Mouse (Mus musculus) G1E (cell line): ENCODE results near the gene Spout1. TPM values are rescaled to one million over a fixed set of nuclear protein-coding genes. Genes with fewer than 3 reads are reported as not detected.
A peak's percentile ranks its signal among the peaks of the same experiment; 100 is the strongest.

Source experiments
- ATAC-seq: 2 replicates; pipeline ENCODE4 v1.8.0; 2016; ENCODE audit warnings: mild to moderate bottlenecking; ENCODE audit not compliant: insufficient number of reproducible peaks, poor library complexity, low FRiP score, severe bottlenecking; ENCODE audit errors: extremely low read depth
- DNase-seq: peaks from one replicate; pipeline ENCODE4 v3.0.0; 2012; ENCODE audit warnings: low spot score
- H3K27me3 ChIP-seq: 2 replicates; pipeline ENCODE4 v1.6.1; 2012; ENCODE audit warnings: mild to moderate bottlenecking, low read length, inconsistent platforms; ENCODE audit not compliant: insufficient read depth
- H3K36me3 ChIP-seq: replicated peaks from 2 replicates; pipeline ENCODE3; 2012; ENCODE audit warnings: mild to moderate bottlenecking, inconsistent platforms
- H3K4me1 ChIP-seq: 2 replicates; pipeline ENCODE4 v1.6.1; 2012; ENCODE audit warnings: low read depth, low read length, inconsistent platforms, mixed read lengths; ENCODE audit not compliant: insufficient read depth
- H3K4me3 ChIP-seq: 2 replicates; pipeline ENCODE4 v1.5.1; 2012; ENCODE audit warnings: low read depth, mild to moderate bottlenecking, inconsistent platforms, low read length, moderate library complexity, mixed read lengths
- H3K9me3 ChIP-seq: replicated peaks from 2 replicates; pipeline ENCODE4 v1.6.1; 2012; ENCODE audit warnings: inconsistent platforms
- CTCF ChIP-seq: IDR thresholded peaks from 2 replicates; pipeline ENCODE4 v1.5.1; 2012; ENCODE audit warnings: low read depth, low read length, inconsistent platforms, mixed read lengths
- GATA1 ChIP-seq: IDR thresholded peaks from 2 replicates; pipeline ENCODE4 v1.6.1; 2012; ENCODE audit warnings: borderline replicate concordance, low read length, inconsistent platforms, mixed read lengths
- GATA2 ChIP-seq: IDR thresholded peaks from 2 replicates; pipeline ENCODE4 v1.6.1; 2012; ENCODE audit warnings: low read depth, low read length, inconsistent platforms, borderline replicate concordance
- POLR2AphosphoS5 ChIP-seq: IDR thresholded peaks from 2 replicates; pipeline ENCODE4 v1.6.1; 2012; ENCODE audit warnings: low read depth, low read length, inconsistent platforms; ENCODE audit not compliant: insufficient replicate concordance
- TAL1 ChIP-seq: conservative IDR thresholded peaks from 2 replicates; pipeline ENCODE4 v1.6.1; 2012; ENCODE audit warnings: low read depth, low read length, inconsistent platforms, mixed read lengths
- polyA plus RNA-seq: library from polyadenylated mRNA; stranded (reverse); fragments of >175 nt; gene quantifications from 2 replicates; pipeline ENCODE4 v1.2.3, GENCODE M21; 2012
- total RNA-seq, 2 experiments: library from RNA; stranded (forward) in 1 of 2; stranded (reverse) in 1 of 2; fragments of 200-1000 nt in 1 of 2; fragments of >200 nt in 1 of 2; fragmentation: Nextera tagmentation in 1 of 2; gene quantifications; 2 replicates each; pipeline ENCODE4 v1.2.3; 2014 to 2017

Spout1 gene
- total and polyA plus RNA-seq, 3 experiments: 20.3 to 57.0 (median 24.6) TPM

DNA sequence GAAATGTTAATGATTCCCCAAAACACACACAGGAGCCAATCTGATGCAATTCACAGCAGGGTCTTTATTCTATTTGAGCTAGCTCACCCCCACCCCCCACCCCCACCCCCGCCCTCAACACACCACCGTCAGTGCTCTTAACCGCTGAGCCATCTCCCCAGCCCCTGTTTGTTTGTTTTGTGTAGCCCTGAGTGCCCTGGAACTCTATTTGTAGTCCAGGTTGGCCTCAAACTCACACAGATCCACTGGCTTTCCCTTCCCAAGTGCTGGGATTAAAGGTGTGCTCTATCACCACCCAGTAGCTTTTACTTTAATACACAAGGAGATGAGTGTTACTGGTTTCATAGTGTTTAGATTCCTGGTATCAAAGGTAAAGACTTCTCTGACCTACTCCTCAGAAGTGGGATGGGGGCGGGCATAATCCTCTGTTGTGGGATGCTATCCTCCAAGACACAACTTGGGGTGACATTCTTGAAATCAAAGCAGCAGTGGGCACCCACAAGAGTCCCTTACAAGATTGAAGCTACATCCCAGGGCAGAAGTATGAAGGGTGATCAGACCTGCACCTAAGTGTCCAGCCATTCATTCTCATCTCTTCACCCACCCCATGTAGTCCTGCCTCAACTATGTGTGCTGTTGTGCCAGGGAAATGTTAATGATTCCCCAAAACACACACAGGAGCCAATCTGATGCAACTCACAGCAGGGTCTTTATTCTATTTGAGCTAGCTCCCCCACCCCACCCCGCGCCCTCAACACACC is 33.3 kb upstream of the Spout1 start:
- ATAC-seq: no peak
- H3K27me3 ChIP-seq: peaks cover 13% of the 10 kb centered on the region

GRCm38 (mm10) chr2:30207886-30208285 is 29.6 kb upstream of the Spout1 start:
- no peak overlapping the region for H3K4me3 ChIP-seq
- TF ChIP-seq GATA2: no peak
- TF ChIP-seq TAL1: no peak
- no peak for TF ChIP-seq GATA1
- TF ChIP-seq POLR2AphosphoS5: no peak
- TF ChIP-seq CTCF: no peak
- peaks cover 13% of the 10 kb centered on the region for H3K27me3 ChIP-seq
- ATAC-seq: no peak
- H3K4me1 ChIP-seq: peaks cover 29% of the 10 kb centered on the region
- DNase-seq: no peak
- peaks cover 9% of the 10 kb centered on the region for H3K36me3 ChIP-seq
- no peaks in the 10 kb centered on the region for H3K9me3 ChIP-seq

More for the DNA sequence above, 33.3 kb upstream of the Spout1 start:
- TF ChIP-seq GATA1 (no peak), TAL1 (no peak), GATA2 (no peak), POLR2AphosphoS5 (no peak), CTCF (no peak)
- DNase-seq: no peak
- H3K4me1 ChIP-seq: peaks cover 9% of the 10 kb centered on the region
- H3K36me3 ChIP-seq: peaks cover 4% of the 10 kb centered on the region
- no peak overlapping the region for H3K4me3 ChIP-seq
- no peaks in the 10 kb centered on the region for H3K9me3 ChIP-seq

GRCm38 (mm10) chr2:30207401-30207800 is 29.1 kb upstream of the Spout1 start:
- TF ChIP-seq GATA2 (no peak), CTCF (no peak), POLR2AphosphoS5 (no peak), GATA1 (no peak)
- Histone ChIP-seq H3K27me3 (peaks cover 13% of the 10 kb centered on the region), H3K9me3 (no peaks in the 10 kb centered on the region), H3K4me1 (peaks cover 31% of the 10 kb centered on the region), H3K36me3 (peaks cover 11% of the 10 kb centered on the region), H3K4me3 (no peak overlapping the region)
- DNase-seq (no peak), ATAC-seq (no peak)

DNA sequence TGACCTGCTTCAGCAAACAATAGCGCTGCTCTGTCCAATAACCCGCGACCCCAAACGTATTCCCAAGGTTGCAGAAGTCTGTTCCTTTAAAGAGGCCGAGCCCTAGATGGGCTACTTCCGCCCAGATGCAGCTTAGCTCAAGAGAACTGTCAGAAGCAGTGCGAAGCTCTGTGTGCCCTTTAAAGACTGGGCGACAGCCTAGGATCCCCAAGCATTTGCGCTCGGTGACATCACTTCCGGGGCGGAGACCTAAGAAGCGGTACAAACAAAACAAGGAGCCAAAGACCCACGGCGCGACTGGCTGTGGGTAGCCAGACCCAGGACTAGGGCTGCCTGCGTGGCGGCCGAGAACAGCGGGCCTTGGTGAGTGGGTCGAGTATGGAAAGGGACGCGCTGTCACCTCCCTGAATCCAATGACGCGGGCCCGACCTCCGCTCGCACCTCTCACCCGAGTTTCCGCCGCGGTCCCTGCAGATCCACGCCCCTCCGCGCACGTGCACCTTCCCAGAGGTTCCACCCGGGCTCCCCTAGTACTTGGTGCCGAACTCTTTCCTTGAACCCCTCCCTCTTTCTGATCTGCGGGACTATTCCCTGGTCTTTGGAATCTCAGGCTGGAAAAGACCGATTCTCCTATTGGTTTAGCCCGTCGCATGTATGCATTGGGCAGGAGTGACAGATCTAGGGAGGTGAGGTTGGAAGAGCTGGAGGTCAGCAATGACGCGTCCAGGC is 27.5 kb upstream of the Spout1 start, which contains the start of gene Kyat1:
TSS of gene Kyat1 (minus strand) at position 219 of the 729 bp plus-strand sequence.
- Histone ChIP-seq H3K9me3 (no peaks in the 10 kb centered on the region), H3K27me3 (peaks cover 3% of the 10 kb centered on the region; the same call in 1 of the 2 replicates), H3K4me3 (peak within 1 kb of the TSS; percentile 92), H3K4me1 (peaks cover 31% of the 10 kb centered on the region), H3K36me3 (peaks cover 13% of the 10 kb centered on the region)
- TF ChIP-seq GATA1: no peak
- no peak for TF ChIP-seq CTCF
- TF ChIP-seq TAL1: no peak
- no peak for TF ChIP-seq GATA2
- no peak for TF ChIP-seq POLR2AphosphoS5
- ATAC-seq (peak; percentile 87), DNase-seq (peak; percentile 91)

- no peak for TF ChIP-seq GATA2
- TF ChIP-seq POLR2AphosphoS5: no peak
- TF ChIP-seq GATA1: no peak
- no peak for TF ChIP-seq CTCF
- TF ChIP-seq TAL1: no peak
- no peaks in the 10 kb centered on the region for H3K9me3 ChIP-seq
- peaks cover 31% of the 10 kb centered on the region for H3K4me1 ChIP-seq
- DNase-seq (peak; percentile 17), ATAC-seq (no peak)
- no peaks in the 10 kb centered on the region; the same call in 1 of the 2 replicates for H3K27me3 ChIP-seq
- peaks cover 16% of the 10 kb centered on the region for H3K36me3 ChIP-seq
- peak overlapping the region; percentile 92 for H3K4me3 ChIP-seq
Measured at GRCm38 (mm10) chr2:30205255-30205628, 27.0 kb upstream of the Spout1 start.

- H3K9me3 ChIP-seq: no peaks in the 10 kb centered on the region
- H3K36me3 ChIP-seq: peaks cover 20% of the 10 kb centered on the region
- ATAC-seq (no peak), DNase-seq (no peak)
- TF ChIP-seq GATA1 (no peak), POLR2AphosphoS5 (no peak), GATA2 (no peak), CTCF (peak; percentile 71)
- no peaks in the 10 kb centered on the region; the same call in 1 of the 2 replicates for H3K27me3 ChIP-seq
- H3K4me1 ChIP-seq: peaks cover 37% of the 10 kb centered on the region
- no peak overlapping the region for H3K4me3 ChIP-seq
Measured at GRCm38 (mm10) chr2:30203439-30203838, 25.2 kb upstream of the Spout1 start.
